Mouse (Mus musculus) hindbrain, embryonic 15.5 days (tissue): ENCODE data around the gene Apoe. TPM values are rescaled to one million over a fixed set of nuclear protein-coding genes. Genes with fewer than 3 reads are reported as not detected.

Experiments
- ATAC-seq: fragments of 200-750 bp; cut with Nextera tagmentation; 2 replicates; pipeline ENCODE4 v1.8.0; 2017; ENCODE audit warnings: low read depth, moderate number of reproducible peaks, moderate TSS enrichment; ENCODE audit not compliant: low FRiP score
- H3K27ac ChIP-seq: fragments of 300-500 bp; sonication (generic); replicated peaks from 2 replicates; pipeline ENCODE4 v1.5.1; 2015; ENCODE audit warnings: mild to moderate bottlenecking, inconsistent platforms
- H3K27me3 ChIP-seq: fragments of 300-500 bp; sonication (generic); 2 replicates; pipeline ENCODE4 v1.6.1; 2015; ENCODE audit warnings: control low read depth, inconsistent platforms
- H3K36me3 ChIP-seq: fragments of 300-500 bp; sonication (generic); 2 replicates; pipeline ENCODE4 v1.6.1; 2015; ENCODE audit warnings: control low read depth, inconsistent platforms
- H3K4me1 ChIP-seq: fragments of 300-500 bp; sonication (generic); replicated peaks from 2 replicates; pipeline ENCODE4 v1.6.1; 2015; ENCODE audit warnings: control low read depth, inconsistent platforms
- H3K4me2 ChIP-seq: fragments of 300-500 bp; sonication (generic); 2 replicates; pipeline ENCODE4 v1.6.1; 2015; ENCODE audit warnings: moderate library complexity, mild to moderate bottlenecking, inconsistent platforms
- H3K4me3 ChIP-seq: fragments of 300-500 bp; sonication (generic); 2 replicates; pipeline ENCODE4 v1.5.1; 2015; ENCODE audit warnings: mild to moderate bottlenecking, inconsistent platforms
- H3K9ac ChIP-seq: fragments of 300-500 bp; sonication (generic); 2 replicates; pipeline ENCODE4 v1.6.1; 2015; ENCODE audit warnings: inconsistent platforms
- H3K9me3 ChIP-seq: fragments of 300-500 bp; sonication (generic); 2 replicates; pipeline ENCODE4 v1.6.1; 2016; ENCODE audit warnings: control low read depth, inconsistent platforms
- WGBS: fragments of 180-500 bp; shearing (Covaris S2); methylation state at CpG from one replicate; pipeline ENCODE4 v1.1.7; 2015; 5-methylcytosine and 5-hydroxymethylcytosine counted together
- polyA plus RNA-seq: library from polyadenylated mRNA; unstranded; fragments of >200 nt; fragmentation: Nextera tagmentation; extraction: Ambion mirVana; gene quantifications from 2 replicates; pipeline ENCODE4 v1.2.1, GENCODE M21; 2015

The Apoe gene
- polyA plus RNA-seq, 1 experiment from 2014 or later, result 624 TPM

DNA sequence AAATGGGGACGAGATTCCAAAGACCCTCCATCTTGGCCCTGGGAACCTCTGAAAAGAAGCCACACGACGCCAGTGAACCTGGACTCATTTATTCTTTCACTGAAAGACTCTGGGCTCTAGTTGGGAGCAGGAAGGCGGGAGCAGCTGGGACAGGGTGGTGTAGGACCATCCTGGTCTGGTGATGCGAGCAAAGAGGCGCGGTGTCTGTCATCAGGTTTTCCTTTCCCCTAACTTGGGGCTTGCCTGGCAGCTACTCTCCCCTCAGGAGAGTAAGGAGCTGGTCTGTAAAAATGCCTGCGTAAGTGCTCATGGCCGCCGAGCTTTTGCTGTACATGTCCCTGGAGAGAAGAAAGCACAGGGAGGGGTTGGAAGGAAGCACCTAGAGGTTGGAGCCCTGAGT lies 27.5 kb downstream of the Apoe start:
- Histone ChIP-seq H3K27ac (no peak overlapping the region), H3K4me1 (peaks cover 5% of the 10 kb centered on the region; the same call in 1 of the 2 replicates), H3K36me3 (no peaks in the 10 kb centered on the region), H3K4me3 (no peak overlapping the region), H3K27me3 (no peaks in the 10 kb centered on the region), H3K9me3 (no peaks in the 10 kb centered on the region), H3K4me2 (no peak overlapping the region), H3K9ac (no peak overlapping the region)
- 71% methylated on average over 10 of the region's 10 CpGs for WGBS
- ATAC-seq, result no peak

DNA sequence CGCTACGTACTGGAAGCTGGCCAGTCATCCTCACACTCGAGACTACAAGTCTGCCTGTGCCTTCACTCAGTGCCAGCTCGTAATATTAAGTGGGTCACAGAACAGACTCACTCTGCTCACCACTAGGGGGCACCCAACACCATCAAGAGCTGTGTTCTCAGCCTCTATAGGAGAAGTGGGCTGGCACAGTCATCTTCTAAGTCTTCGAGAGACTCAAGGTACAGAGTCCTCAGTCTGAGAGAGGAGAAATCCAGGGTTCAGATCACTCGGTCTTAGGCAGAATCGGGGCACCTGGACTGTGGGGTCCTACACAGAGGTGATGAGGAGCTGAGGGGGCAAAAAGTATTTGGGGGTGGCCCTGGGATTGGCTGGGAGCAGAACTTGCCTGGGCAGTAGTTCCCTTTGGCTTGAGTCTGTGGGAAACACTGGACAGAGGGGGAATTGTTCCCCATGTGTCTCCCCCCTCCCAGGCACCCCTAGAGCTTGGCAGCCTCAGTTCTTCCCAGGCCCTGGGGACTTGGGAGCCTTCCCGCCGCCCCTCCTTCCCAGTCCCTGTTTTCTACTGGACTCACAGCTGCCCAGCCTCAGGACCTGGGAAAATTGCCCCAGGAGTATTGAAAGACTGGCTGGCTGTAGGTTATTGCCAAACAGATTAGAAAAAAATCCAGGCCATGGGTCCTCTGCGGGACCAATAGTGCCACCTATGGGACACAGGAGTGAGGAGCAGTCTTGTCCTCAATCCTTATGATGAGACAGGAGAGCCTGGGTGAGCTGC lies 29.9 kb downstream of the Apoe start:
- Histone ChIP-seq H3K27ac (peak overlapping the region; percentile 80), H3K9me3 (no peaks in the 10 kb centered on the region), H3K36me3 (no peaks in the 10 kb centered on the region), H3K4me1 (peaks cover 14% of the 10 kb centered on the region), H3K4me2 (peak overlapping the region; percentile 26), H3K4me3 (no peak overlapping the region), H3K27me3 (no peaks in the 10 kb centered on the region), H3K9ac (no peak overlapping the region)
- WGBS, result 11% methylated on average over 10 of the region's 10 CpGs
- peak; percentile 69 for ATAC-seq

DNA sequence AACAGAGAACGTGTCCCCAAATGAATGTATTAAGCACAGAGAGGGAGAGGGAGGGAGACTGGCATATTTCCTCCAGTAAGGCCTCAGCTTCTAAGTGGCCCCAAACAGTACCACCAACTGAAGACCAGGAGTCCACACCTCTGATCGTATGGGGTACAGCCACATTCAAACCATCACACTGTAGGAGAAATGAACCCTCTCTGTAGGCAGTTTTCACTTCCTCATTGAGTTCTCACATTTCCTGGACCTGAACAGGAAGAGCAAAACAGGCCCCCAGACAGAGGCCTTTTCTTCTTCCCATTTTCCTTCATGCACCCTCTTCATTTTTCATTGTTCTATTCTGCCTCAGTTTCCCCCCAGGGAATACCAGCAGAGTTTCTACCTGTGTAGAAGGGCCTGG lies 31.6 kb downstream of the Apoe start:
- whole genome bisulfite sequencing, result 82% methylated on average over 2 of the region's 2 CpGs
- H3K4me3 ChIP-seq, result no peak overlapping the region
- peaks cover 29% of the 10 kb centered on the region for H3K4me1 ChIP-seq
- H3K36me3 ChIP-seq, result no peaks in the 10 kb centered on the region
- no peaks in the 10 kb centered on the region for H3K27me3 ChIP-seq
- no peak overlapping the region for H3K4me2 ChIP-seq
- no peak overlapping the region; the same call in 1 of the 2 replicates for H3K27ac ChIP-seq
- H3K9ac ChIP-seq, result no peak overlapping the region
- ATAC-seq, result no peak
- H3K9me3 ChIP-seq, result no peaks in the 10 kb centered on the region

DNA sequence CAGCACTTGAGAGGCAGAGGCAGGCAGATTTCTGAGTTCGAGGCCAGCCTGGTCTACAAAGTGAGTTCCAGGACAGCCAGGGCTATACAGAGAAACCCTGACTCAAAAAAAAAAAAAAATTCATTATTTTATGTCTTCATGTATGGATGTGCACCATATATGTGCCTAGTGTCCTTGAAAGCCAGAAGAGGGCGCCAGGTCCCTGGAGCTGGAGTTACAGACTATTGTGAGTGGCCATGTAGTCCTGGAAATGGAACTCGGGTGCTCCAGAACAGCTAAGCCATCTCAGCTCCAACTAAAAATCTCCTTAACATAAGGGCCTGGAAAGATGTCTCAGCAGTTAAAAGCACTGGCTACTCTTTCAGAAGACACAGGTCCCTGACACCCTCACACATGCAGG lies 32.2 kb downstream of the Apoe start:
- Histone ChIP-seq H3K27ac (no peak overlapping the region), H3K9me3 (no peaks in the 10 kb centered on the region), H3K4me1 (peaks cover 33% of the 10 kb centered on the region), H3K4me3 (no peak overlapping the region), H3K9ac (no peak overlapping the region), H3K27me3 (no peaks in the 10 kb centered on the region), H3K4me2 (no peak overlapping the region), H3K36me3 (no peaks in the 10 kb centered on the region)
- 67% methylated on average over 3 of the region's 3 CpGs for whole genome bisulfite sequencing
- no peak for ATAC-seq

DNA sequence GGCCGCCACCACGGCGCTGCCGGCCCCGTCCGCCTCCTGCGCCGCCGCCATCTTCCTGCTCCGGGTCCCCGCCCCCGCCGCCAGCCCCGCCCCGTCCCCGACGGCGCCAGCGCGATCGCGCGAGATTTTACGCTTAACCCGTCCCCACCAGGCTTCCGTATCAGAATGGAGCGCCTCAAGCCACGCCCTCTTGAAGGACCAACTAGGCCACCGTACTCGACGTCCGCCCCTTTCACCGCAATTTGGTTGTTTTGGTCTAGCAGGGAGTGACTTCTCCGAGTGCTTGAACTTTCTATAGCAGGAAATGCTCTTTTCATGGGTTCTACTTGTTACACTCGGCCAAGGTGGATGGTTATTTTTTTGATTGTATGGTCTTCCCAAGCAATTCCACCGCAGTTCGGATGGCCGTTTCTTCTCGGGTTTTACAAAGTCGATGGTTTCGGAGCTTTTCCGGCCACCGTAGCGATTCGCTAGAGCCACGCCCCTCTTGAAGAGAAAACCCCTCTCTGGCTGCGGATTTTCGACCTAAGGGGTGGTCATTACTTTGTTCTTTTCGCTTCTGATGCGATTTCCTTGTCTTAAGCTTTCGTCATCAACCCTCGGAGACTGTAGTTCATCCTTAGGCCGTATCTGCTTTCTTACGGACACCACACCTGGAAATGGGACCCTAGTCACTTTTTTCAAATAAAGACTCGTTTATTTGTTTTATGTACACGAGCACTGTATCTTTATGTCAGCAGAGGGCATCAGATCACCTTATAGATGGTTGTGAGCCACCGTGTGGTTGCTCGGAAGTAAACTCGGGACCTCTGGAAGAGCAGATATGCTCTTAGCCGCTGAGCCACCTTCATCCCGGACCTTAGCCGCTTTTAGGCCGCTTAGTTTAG lies 33.8 kb downstream of the Apoe start, which contains the start of gene Clptm1:
Clptm1 (minus strand) TSS at position 79 of the 887 bp plus-strand sequence.
- H3K27ac ChIP-seq, result peak within 1 kb of the TSS; percentile 91
- H3K9ac ChIP-seq, result peak within 1 kb of the TSS; percentile 94
- under 1% methylated on average over 63 of the region's 63 CpGs for WGBS
- no peaks in the 10 kb centered on the region for H3K36me3 ChIP-seq
- peaks cover 33% of the 10 kb centered on the region for H3K4me1 ChIP-seq
- H3K27me3 ChIP-seq, result no peaks in the 10 kb centered on the region
- peak within 1 kb of the TSS; percentile 85 for H3K4me2 ChIP-seq
- H3K9me3 ChIP-seq, result no peaks in the 10 kb centered on the region
- peak; percentile 85 for ATAC-seq
- H3K4me3 ChIP-seq, result peak within 1 kb of the TSS; percentile 80

DNA sequence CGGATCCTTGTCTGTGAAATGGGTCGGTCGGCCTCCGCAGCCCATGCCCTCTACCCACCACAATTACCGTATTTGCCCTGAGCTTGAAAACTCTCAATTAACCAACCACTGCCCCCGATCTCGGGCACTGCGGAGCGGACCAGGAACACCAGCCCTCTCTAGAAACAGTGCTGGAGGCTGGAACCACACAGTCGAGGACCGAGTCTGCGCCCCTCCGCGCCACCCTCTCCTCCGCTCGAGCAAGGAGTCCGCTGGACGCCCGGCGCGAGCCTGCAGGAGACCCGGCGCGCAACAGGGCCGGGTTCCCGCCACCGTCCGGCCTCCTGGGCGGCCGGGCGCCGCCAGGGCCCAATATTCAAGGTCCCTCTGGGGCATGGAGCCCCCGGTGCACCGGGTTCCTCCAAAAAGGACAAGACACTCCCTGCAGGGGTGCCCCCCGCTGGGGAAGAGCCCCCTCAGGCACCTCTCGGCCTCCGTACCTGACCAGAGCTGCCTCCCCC lies 34.5 kb downstream of the Apoe start:
- H3K4me2 ChIP-seq, result peak overlapping the region; percentile 85
- peak overlapping the region; percentile 80 for H3K4me3 ChIP-seq
- ATAC-seq, result peak; percentile 53
- peak overlapping the region; percentile 94 for H3K9ac ChIP-seq
- H3K4me1 ChIP-seq, result peaks cover 33% of the 10 kb centered on the region
- peak overlapping the region; percentile 77 for H3K27ac ChIP-seq
- no peaks in the 10 kb centered on the region for H3K27me3 ChIP-seq
- H3K9me3 ChIP-seq, result no peaks in the 10 kb centered on the region
- WGBS, result 0% methylated on average over 36 of the region's 37 CpGs
- no peaks in the 10 kb centered on the region for H3K36me3 ChIP-seq

DNA sequence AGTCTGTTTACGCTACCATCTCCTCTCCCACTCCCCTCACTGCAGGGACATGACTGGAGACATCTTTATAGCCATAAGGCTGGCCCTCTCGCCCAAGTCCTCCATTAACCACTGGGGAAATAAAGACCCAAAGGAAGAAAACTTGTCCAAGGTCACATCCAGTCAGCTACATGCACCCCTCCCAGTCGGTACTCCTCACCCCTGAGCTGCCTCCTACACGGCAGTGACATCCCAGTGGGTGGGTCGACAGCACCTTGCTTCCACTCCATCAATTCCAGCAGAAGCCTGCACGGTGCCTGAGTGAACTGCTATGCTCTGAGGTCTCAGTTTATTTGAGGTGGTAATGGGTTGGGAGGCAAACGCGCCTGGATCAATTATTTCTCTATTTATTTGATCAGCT lies 35.0 kb downstream of the Apoe start:
- Histone ChIP-seq H3K9ac (peak overlapping the region; percentile 94), H3K4me2 (peak overlapping the region; percentile 85), H3K27ac (no peak overlapping the region), H3K9me3 (no peaks in the 10 kb centered on the region), H3K27me3 (no peaks in the 10 kb centered on the region), H3K36me3 (no peaks in the 10 kb centered on the region), H3K4me1 (peaks cover 27% of the 10 kb centered on the region), H3K4me3 (peak overlapping the region; percentile 80)
- no peak for ATAC-seq
- 21% methylated on average over 8 of the region's 8 CpGs for WGBS

DNA sequence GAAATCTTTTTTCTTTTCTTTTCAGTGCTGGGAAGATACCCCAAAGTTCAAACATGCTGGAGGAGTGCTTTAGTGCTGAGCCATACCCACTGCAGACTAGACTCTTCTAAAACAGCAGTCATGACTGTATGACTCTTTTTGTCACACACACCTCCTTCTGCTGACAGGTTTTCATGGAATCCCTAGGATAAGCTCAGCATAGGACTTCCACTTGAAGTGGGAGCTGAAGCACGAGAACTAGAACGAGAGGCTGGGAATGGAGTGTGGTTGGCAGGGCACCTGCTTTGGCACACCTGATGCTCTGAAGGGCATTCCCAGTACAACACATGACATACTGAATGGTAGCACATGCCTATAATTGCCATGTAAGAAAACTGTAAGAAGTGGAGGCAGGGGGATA lies 46.4 kb downstream of the Apoe start:
- WGBS, result 94% methylated on average over 2 of the region's 2 CpGs
- H3K9me3 ChIP-seq, result no peaks in the 10 kb centered on the region
- H3K4me3 ChIP-seq, result no peak overlapping the region
- peaks cover 48% of the 10 kb centered on the region for H3K36me3 ChIP-seq
- no peak for ATAC-seq
- no peak overlapping the region for H3K4me2 ChIP-seq
- H3K9ac ChIP-seq, result no peak overlapping the region
- no peaks in the 10 kb centered on the region for H3K27me3 ChIP-seq
- no peak overlapping the region for H3K27ac ChIP-seq
- no peaks in the 10 kb centered on the region for H3K4me1 ChIP-seq

DNA sequence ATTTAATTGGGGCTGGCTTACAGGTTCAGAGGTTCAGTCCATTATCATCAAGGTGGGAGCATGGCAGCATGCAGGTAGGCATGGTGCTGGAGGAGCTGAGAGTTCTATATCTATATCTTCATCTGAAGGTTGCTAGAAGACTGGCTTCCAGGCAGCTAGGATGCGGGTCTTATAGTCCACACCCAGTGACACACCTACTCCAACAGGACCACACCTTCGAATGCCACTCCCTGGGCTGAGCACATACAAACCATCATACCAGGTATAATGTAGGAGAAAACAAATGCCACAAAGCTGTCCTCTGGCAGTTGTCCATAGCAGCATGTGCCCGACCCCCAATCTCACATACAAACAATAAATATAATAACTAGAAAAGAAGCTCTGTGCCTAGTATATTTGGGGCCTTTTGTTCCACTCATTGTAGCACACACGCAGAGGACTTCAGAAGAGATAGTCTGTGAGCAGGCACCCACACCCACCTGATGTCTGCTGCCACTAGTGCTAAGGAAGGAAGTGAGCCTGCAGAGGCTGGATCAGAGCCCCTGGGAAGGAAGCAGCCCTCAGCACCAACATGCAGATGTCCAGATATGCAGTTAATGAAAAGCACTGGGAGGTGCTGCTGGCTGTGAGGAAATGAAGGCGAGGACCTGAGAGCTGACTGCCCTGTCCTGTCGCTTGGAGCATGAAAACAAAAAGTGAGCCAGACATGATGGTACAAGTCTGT lies 47.8 kb downstream of the Apoe start:
- no peak for ATAC-seq

More for the DNA sequence above, 47.8 kb downstream of the Apoe start:
- Histone ChIP-seq H3K36me3 (peaks cover 55% of the 10 kb centered on the region), H3K4me2 (no peak overlapping the region), H3K9me3 (no peaks in the 10 kb centered on the region), H3K4me1 (no peaks in the 10 kb centered on the region), H3K27me3 (no peaks in the 10 kb centered on the region), H3K9ac (no peak overlapping the region), H3K4me3 (no peak overlapping the region), H3K27ac (no peak overlapping the region)
- 91% methylated on average over 6 of the region's 6 CpGs for WGBS
